Mouse (Mus musculus): Measurements from ENCODE around the gene Syt9.

Gene Syt9

GRCm38 (mm10) chr7:107370232-107371125 is at the start of gene Syt9:
TSS of gene Syt9 (plus strand) at chr7:107370728.
- DNase-seq (ENCODE audit: low spot score in 2 of 2), result peak; percentile 23 to 62

DNA sequence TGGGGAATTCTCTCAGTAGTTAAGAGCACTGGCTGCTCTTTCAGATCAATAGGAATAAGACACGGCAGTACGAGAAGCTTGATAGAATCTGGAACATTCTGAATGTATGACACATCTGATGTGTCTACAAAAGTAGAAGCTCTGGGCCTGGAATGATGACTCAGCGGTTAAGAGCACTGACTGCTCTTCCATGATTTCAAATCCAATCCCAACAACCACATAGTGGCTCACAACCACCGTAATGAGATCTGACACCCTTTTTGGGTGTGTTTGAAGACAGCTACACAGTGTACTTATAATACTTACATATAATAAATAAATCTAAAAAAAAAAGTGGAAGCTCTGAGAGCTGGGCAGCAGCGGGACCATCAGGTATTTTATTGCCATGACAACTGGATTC is 31.5 kb upstream of the Syt9 start:
- DNase-seq (ENCODE audit: low spot score in 2 of 2), result no peak

DNA sequence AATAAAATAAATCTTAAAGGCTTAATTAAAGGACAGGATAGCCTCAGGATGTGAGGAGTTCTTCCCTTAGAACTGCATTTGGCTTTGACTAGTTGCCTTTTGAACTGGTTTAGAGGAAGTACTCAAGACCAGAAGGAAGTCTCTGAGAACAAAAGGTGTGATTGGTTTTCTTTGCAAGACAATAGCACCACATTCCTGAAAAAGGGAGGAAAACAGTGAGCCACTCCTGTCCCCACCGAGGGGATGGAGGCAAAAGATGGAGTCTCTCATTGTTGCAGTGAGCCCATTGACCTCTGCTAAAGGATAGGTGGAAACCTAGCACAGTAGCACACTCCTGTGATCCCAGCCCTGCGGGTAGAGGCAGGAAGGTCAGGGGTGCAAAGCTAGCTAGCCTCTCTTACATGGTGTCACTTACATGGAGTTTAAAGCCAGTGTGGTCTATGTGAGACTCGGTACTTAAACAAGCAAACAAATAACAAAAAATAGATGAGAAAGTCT is 30.9 kb upstream of the Syt9 start:
- no peak for DNase-seq (ENCODE audit: low spot score in 2 of 2)

- DNase-seq (ENCODE audit: low spot score in 2 of 2), result no peak
These were observed 30.3 kb upstream of the Syt9 start for GRCm38 (mm10) chr7:107340221-107340620.

DNA sequence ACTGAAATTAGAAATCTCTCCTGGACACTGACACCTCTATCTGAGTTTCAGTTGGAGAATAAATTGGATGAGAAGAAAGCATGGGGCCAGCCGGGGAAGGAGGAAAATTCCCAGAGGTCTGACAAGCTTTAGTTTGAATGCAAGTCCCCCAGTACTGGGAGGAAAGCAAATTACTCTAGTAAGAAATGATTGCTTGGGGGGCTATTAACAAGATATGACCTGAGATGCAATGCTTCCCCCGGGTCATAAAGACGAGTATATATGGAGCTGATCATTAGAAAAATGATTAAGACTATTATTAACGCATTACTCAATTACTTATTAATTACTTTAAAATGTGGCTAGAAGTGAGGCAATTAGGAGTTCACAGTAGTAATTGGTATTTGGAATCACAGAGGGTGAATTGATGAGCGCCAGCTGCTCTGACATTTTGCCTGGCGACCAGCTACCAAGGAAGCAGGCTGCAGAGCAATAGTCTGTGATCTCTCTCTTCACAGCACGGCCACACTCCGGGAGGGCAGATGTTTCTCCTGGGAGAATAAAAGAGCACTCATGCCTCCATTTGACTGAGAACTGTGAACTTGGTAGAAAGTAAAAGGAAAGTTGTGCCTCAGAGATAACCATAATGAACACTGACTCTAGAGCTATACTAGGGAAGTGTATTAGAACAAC is 28.9 kb upstream of the Syt9 start:
- DNase-seq (ENCODE audit: low spot score in 2 of 2), result no peak

- no peak for DNase-seq (ENCODE audit: low spot score in 2 of 2)
These were observed 21.3 kb upstream of the Syt9 start for GRCm38 (mm10) chr7:107349201-107349600.

- DNase-seq (ENCODE audit: low spot score in 2 of 2), result no peak
These were observed 8.4 kb upstream of the Syt9 start for GRCm38 (mm10) chr7:107362153-107362552.

DNA sequence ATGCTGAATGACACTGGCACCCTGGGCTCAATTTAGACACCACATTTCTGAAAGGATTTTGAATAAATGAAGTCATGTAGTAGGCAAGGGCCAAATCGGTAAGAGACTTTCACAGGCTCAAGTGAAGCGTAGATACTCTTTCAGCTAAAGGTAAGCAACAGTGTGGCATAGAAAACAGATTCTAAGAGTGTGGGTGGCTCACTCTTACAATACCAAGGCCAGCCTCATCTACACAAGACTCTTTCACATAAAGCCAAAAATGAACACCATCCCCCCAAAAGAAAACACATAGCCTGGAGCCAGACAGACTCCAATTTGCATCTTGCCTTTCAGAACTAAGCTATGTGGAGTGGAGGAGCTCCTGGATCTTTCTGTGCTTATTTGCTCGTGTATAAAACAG is 7.9 kb upstream of the Syt9 start:
- DNase-seq (ENCODE audit: low spot score in 2 of 2), result no peak

- no peak for DNase-seq (ENCODE audit: low spot score in 2 of 2)
These were observed 795 bp downstream of the Syt9 start for GRCm38 (mm10) chr7:107371126-107371920.

- no peak for DNase-seq (ENCODE audit: low spot score in 2 of 2)
These were observed 10.0 kb downstream of the Syt9 start for GRCm38 (mm10) chr7:107380562-107380961.

DNA sequence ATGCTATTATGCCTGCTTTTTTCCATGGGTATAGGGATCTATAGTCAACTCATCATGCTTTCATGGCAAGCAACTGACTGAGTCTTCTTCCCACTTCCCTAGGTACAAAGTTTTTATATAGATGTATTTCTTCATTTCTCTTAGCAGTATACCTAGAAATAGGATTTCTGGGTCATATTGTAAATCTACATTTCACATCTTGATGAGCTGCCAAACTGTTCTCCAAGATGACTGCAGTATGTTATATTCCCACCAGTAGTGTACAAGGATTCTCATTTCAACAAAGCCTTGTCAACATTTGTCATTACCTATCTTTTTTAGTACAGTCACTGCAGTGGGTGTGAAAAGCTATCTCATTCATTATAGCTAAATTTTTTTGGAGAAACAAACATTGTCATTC is 19.1 kb downstream of the Syt9 start:
- no peak for DNase-seq (ENCODE audit: low spot score in 2 of 2)

DNA sequence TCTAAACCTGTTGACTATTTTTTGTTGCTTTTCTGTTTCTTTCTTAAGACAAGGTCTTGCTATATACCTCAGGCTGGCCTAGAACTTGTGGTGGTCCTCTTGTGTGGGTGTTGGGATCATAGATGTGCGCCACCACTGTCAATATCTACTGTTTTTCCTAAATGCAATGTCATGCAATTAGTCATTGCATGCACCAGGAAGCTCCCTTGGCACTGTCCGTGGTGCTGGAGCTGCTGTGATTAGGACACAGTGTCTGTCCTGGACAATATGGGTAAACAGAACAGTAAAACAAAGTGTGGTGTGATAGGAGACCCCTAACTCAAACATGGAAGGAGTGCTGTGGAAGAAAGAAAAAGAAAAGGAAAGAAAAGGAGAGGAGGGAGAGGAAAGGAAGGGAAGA is 22.2 kb downstream of the Syt9 start:
- DNase-seq (ENCODE audit: low spot score in 2 of 2), result no peak

DNA sequence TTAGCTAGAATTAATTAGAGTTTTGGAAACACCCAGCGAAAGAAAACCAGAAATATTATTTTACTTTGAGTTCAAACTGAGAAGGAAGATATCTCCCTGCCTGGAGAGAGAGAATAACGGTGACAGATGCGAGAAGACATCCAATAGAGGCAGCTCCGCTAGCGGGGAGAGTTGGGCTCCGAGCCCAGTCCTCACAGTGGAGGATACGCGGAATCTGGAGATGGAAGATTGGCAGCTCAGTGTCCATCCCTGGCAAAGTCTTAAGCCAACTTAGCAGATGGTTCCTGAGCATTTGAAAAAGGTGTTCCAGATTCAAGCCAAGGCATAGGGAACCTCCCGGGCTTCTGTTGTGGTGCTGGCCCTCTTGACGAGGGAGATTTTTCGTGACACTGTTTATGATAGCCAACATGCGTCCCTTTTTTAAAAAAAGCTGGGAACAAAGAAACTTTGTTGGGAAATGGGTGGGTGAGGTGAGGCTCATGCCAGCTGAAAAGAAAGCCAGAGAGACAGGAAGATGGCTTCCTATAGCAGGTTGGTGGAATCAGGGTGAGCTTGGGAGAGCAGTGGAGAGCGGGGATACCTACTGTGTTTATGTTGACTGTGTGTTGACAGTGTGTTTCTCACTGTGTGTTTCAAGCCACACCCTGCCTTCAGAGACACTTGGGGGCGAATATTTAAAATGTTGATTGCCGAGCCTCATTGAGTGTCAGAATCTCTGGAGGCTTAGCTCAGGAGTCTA is 29.7 kb downstream of the Syt9 start:
- DNase-seq (ENCODE audit: low spot score in 2 of 2), result no peak

- DNase-seq (ENCODE audit: low spot score in 2 of 2), result no peak
These were observed 32.7 kb downstream of the Syt9 start for GRCm38 (mm10) chr7:107403261-107403660.

DNA sequence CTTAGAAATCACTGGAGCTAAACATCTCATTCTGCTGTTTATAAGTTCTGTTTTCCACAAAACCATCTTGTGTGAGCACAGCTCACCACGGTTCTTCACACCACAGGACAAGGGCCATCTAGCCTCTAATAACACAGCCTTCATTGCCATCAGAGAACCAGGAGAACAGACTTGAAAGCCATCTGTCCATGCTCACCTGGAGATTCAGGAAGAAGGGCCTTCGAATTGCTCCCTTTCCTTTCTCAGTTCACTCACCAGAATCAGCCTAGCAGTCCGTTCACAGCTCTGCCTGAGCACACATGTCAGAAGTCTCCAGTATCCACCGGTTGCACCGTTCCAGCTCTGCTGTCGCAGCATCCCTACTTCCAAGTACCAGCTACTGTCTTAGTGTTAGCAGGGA is 44.4 kb downstream of the Syt9 start:
- no peak for DNase-seq (ENCODE audit: low spot score in 2 of 2)

- no peak for DNase-seq (ENCODE audit: low spot score in 2 of 2)
These were observed 46.7 kb downstream of the Syt9 start for GRCm38 (mm10) chr7:107417043-107417850.

DNA sequence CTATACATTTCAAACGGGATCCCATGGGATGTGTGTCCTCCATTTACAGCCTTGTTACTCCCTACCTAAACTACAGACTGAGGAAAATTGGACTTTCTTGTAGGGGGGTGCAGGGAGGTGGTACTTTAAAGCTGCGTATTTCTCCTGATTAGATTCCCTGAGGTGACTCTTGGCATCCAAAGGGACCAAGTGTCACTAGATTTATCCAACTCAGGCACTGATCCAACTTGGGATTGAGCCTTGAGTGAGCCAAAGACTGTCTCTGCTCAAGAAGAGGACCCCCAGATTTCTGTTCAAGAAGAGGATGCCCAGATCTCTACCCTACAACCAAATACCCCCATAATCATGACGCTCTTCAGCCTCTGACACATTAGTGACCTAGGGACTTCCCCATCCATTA is 66.9 kb downstream of the Syt9 start:
- DNase-seq (ENCODE audit: low spot score in 2 of 2), result no peak

GRCm38 (mm10) chr7:107444579-107444978 is 74.1 kb downstream of the Syt9 start:
- DNase-seq (ENCODE audit: low spot score in 2 of 2), result no peak

GRCm38 (mm10) chr7:107454660-107455059 is 84.1 kb downstream of the Syt9 start:
- no peak for DNase-seq (ENCODE audit: low spot score in 2 of 2)

DNA sequence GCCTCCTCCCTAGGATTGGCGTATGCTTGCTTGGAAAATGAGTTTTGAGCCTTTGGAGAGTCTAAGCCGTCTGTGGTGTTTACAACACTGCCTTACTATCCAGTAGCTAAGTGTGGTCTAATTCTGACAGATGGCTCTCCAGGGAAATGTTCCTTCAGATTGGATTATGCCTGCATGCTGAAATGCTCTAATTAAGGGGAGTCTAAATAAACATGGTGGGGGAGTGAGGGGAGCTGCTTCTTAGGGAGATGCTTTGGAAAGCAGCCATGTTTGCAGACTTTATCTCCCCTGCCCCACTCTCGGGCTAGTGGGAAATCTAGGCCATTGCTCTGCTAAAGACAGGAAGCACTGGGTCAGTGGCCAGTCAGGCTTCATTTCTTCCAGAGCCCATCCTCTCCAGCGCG is 84.6 kb downstream of the Syt9 start:
- DNase-seq (ENCODE audit: low spot score in 2 of 2), result no peak

DNA sequence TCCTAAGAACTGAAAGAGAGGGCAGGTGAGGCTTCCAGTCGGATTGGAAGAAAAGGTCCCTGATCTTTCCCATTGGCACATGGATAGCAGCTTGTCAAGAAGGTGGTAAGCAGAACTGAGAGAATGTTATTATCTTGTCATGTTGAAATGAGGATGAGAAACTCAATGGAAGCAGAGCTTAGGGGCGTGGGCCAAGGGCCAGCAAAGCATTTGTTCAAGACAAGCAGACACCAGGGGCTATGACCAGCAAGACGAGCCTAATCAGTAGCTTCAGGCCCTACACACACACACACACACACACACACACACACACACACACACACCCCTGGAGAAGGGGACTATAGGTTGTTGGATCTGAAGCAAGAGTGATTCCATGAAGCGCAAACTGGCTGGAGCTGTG is 90.6 kb downstream of the Syt9 start:
- no peak for DNase-seq (ENCODE audit: low spot score in 2 of 2)
